Mouse (Mus musculus): Measurements from ENCODE around the gene Gm44579. TPM values are rescaled to one million over a fixed set of nuclear protein-coding genes. Genes with fewer than 3 reads are reported as not detected.

Gm44579 gene
- polyA plus RNA-seq (2015; fragmentation: Nextera tagmentation; extraction: Ambion mirVana): not detected in 2 replicates

DNA sequence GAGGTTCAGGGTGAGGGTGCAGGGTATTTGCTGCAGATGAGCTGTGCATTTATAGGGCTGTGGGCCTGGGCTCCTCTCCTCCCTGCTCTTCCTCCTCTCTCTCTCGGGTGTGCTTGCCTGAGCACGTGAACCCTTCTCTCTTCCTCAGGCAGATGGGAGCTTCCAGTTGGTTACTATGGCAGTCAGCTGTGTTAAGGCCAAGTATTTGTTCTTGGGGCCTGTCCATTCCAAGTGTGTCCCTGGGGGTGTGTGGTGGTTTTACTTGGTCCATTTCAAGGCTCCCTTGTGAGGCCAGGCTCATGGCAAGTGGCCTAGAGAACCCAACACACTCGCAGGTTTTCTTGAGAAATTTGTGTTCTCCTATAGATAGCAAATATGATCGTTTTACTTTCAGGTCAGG is at the start of gene Gm44579, which contains the start of gene Olfr287:
TSS of gene Gm44579 (minus strand) at position 101 of the 400 bp plus-strand sequence.
TSS of gene Olfr287 (minus strand) at position 180 of the 400 bp plus-strand sequence.
- no peak within 1 kb of the TSS for H3K4me3 ChIP-seq (replicated peaks; ENCODE audit: low read length)
- H3K36me3 ChIP-seq (ENCODE audit: control insufficient read depth, insufficient read depth, low read length): no peaks in the 10 kb centered on the region
- no peak for ATAC-seq (ENCODE audit: insufficient read depth, low FRiP score)
- H3K27me3 ChIP-seq (ENCODE audit: control insufficient read depth, insufficient read depth, low read length): no peaks in the 10 kb centered on the region
- H3K4me1 ChIP-seq (ENCODE audit: control insufficient read depth, insufficient read depth, low read length): no peaks in the 10 kb centered on the region
- no peaks in the 10 kb centered on the region for H3K9me3 ChIP-seq (replicated peaks; ENCODE audit: control insufficient read depth, low read length)
- H3K4me2 ChIP-seq (ENCODE audit: low read depth, low read length): no peak within 1 kb of the TSS
- H3K9ac ChIP-seq (ENCODE audit: low read length): no peak within 1 kb of the TSS
- WGBS: 76% methylated on average over 4 of the region's 4 CpGs
- H3K27ac ChIP-seq (ENCODE audit: low read length): no peak within 1 kb of the TSS

GRCm38 (mm10) chr15:98257776-98258175 is 37.0 kb upstream of the Gm44579 start:
- ATAC-seq (ENCODE audit: insufficient read depth, low FRiP score): no peak
- Histone ChIP-seq H3K4me3 (replicated peaks; ENCODE audit: low read length) (no peak overlapping the region), H3K4me2 (ENCODE audit: low read depth, low read length) (no peak overlapping the region), H3K27me3 (ENCODE audit: control insufficient read depth, insufficient read depth, low read length) (no peaks in the 10 kb centered on the region), H3K27ac (ENCODE audit: low read length) (no peak overlapping the region), H3K9me3 (replicated peaks; ENCODE audit: control insufficient read depth, low read length) (no peaks in the 10 kb centered on the region), H3K9ac (ENCODE audit: low read length) (no peak overlapping the region), H3K4me1 (ENCODE audit: control insufficient read depth, insufficient read depth, low read length) (no peaks in the 10 kb centered on the region), H3K36me3 (ENCODE audit: control insufficient read depth, insufficient read depth, low read length) (no peaks in the 10 kb centered on the region)
- WGBS: 80% methylated on average over 7 of the region's 7 CpGs

DNA sequence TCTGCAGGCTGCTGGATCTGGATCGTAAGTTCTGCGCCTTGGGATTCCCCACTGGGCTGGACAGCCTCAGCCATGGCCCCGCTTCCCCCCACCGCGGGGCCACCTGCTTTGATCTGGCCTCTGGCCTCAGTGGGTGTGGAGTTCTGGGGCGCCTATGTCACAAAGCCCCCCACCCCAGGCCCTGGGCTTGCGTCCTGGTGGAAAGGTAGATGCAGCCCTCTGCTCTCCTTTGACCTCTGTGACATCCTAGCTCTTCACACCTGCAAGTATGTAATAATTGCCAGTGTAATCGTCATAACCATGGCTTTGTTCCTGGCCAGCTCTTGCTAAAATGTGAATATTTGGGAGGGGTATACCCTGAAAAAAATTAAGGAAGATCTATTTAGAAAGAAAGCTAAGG is 36.4 kb upstream of the Gm44579 start, which contains the start of gene H1fnt:
TSS of gene H1fnt (minus strand) at position 101 of the 400 bp plus-strand sequence.
- H3K27ac ChIP-seq (ENCODE audit: low read length): no peak within 1 kb of the TSS
- H3K36me3 ChIP-seq (ENCODE audit: control insufficient read depth, insufficient read depth, low read length): no peaks in the 10 kb centered on the region
- H3K9me3 ChIP-seq (replicated peaks; ENCODE audit: control insufficient read depth, low read length): no peaks in the 10 kb centered on the region
- H3K27me3 ChIP-seq (ENCODE audit: control insufficient read depth, insufficient read depth, low read length): no peaks in the 10 kb centered on the region
- WGBS: 84% methylated on average over 8 of the region's 8 CpGs
- H3K4me1 ChIP-seq (ENCODE audit: control insufficient read depth, insufficient read depth, low read length): no peaks in the 10 kb centered on the region
- no peak within 1 kb of the TSS for H3K4me3 ChIP-seq (replicated peaks; ENCODE audit: low read length)
- no peak for ATAC-seq (ENCODE audit: insufficient read depth, low FRiP score)
- H3K4me2 ChIP-seq (ENCODE audit: low read depth, low read length): no peak within 1 kb of the TSS
- no peak within 1 kb of the TSS for H3K9ac ChIP-seq (ENCODE audit: low read length)

GRCm38 (mm10) chr15:98256271-98256670 is 35.5 kb upstream of the Gm44579 start:
- Histone ChIP-seq H3K27ac (ENCODE audit: low read length) (no peak overlapping the region), H3K4me2 (ENCODE audit: low read depth, low read length) (no peak overlapping the region), H3K9ac (ENCODE audit: low read length) (no peak overlapping the region), H3K9me3 (replicated peaks; ENCODE audit: control insufficient read depth, low read length) (no peaks in the 10 kb centered on the region), H3K4me1 (ENCODE audit: control insufficient read depth, insufficient read depth, low read length) (no peaks in the 10 kb centered on the region), H3K4me3 (replicated peaks; ENCODE audit: low read length) (no peak overlapping the region), H3K27me3 (ENCODE audit: control insufficient read depth, insufficient read depth, low read length) (no peaks in the 10 kb centered on the region), H3K36me3 (ENCODE audit: control insufficient read depth, insufficient read depth, low read length) (no peaks in the 10 kb centered on the region)
- 91% methylated on average over 13 of the region's 13 CpGs for WGBS
- ATAC-seq (ENCODE audit: insufficient read depth, low FRiP score): no peak

DNA sequence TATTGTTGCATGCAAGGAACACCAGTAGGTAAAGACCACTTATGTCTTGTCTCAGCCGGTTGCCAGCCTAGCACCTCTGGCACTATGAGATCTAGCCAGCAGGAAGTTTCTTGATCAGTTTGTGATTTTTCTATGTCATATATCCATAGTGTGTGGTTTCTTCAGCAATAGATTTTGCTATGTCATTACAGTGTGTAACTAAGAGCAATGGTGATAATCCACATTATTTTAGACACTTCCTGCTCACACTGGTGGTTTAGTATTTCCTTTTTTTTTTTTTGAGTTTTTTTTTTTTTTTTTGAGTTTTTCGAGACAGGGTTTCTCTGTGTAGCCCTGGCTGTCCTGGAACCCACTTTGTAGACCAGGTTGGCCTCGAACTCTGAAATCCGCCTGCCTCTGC is 14.7 kb upstream of the Gm44579 start:
- H3K9me3 ChIP-seq (replicated peaks; ENCODE audit: control insufficient read depth, low read length): no peaks in the 10 kb centered on the region
- H3K36me3 ChIP-seq (ENCODE audit: control insufficient read depth, insufficient read depth, low read length): no peaks in the 10 kb centered on the region
- WGBS: 84% methylated on average over 4 of the region's 4 CpGs
- no peak overlapping the region for H3K27ac ChIP-seq (ENCODE audit: low read length)
- no peak overlapping the region for H3K4me3 ChIP-seq (replicated peaks; ENCODE audit: low read length)
- ATAC-seq (ENCODE audit: insufficient read depth, low FRiP score): no peak
- H3K4me1 ChIP-seq (ENCODE audit: control insufficient read depth, insufficient read depth, low read length): no peaks in the 10 kb centered on the region
- 0 out of 2 replicates have a peak, but pooled peaks cover 3% of the 10 kb centered on the region for H3K27me3 ChIP-seq (ENCODE audit: control insufficient read depth, insufficient read depth, low read length)
- no peak overlapping the region for H3K4me2 ChIP-seq (ENCODE audit: low read depth, low read length)
- H3K9ac ChIP-seq (ENCODE audit: low read length): no peak overlapping the region

GRCm38 (mm10) chr15:98234350-98234749 is 13.6 kb upstream of the Gm44579 start, which contains the start of gene Olfr286:
TSS of gene Olfr286 (minus strand) at chr15:98234450.
- no peak within 1 kb of the TSS for H3K4me2 ChIP-seq (ENCODE audit: low read depth, low read length)
- H3K4me1 ChIP-seq (ENCODE audit: control insufficient read depth, insufficient read depth, low read length): no peaks in the 10 kb centered on the region
- no peak within 1 kb of the TSS for H3K9ac ChIP-seq (ENCODE audit: low read length)
- H3K36me3 ChIP-seq (ENCODE audit: control insufficient read depth, insufficient read depth, low read length): no peaks in the 10 kb centered on the region
- 85% methylated on average over 4 of the region's 4 CpGs for WGBS
- no peak for ATAC-seq (ENCODE audit: insufficient read depth, low FRiP score)
- 0 out of 2 replicates have a peak, but pooled peaks cover 3% of the 10 kb centered on the region for H3K27me3 ChIP-seq (ENCODE audit: control insufficient read depth, insufficient read depth, low read length)
- no peak within 1 kb of the TSS for H3K4me3 ChIP-seq (replicated peaks; ENCODE audit: low read length)
- H3K9me3 ChIP-seq (replicated peaks; ENCODE audit: control insufficient read depth, low read length): no peaks in the 10 kb centered on the region
- no peak within 1 kb of the TSS for H3K27ac ChIP-seq (ENCODE audit: low read length)

DNA sequence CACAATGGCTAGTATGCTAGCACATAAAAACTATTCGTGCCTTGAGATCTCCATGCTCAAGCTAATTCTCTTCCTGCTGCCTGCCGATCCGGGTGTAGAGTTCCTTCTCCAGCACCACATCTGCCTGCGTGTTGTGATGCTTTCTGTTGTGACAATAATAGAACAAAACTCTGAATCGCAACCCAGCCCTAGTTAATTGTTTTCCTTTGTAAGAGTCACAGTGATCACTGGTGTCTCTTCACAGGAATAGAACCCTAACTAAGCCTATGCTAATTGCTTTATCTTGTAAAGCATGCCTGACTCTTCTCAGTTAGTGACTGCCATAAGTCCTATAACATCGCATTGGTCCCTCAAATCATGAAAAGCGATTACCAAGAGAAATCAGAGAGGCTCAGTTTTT is 5.3 kb upstream of the Gm44579 start:
- no peaks in the 10 kb centered on the region for H3K36me3 ChIP-seq (ENCODE audit: control insufficient read depth, insufficient read depth, low read length)
- H3K4me3 ChIP-seq (replicated peaks; ENCODE audit: low read length): no peak overlapping the region
- no peak overlapping the region for H3K9ac ChIP-seq (ENCODE audit: low read length)
- H3K4me1 ChIP-seq (ENCODE audit: control insufficient read depth, insufficient read depth, low read length): no peaks in the 10 kb centered on the region
- ATAC-seq (ENCODE audit: insufficient read depth, low FRiP score): no peak
- H3K27ac ChIP-seq (ENCODE audit: low read length): no peak overlapping the region
- no peaks in the 10 kb centered on the region for H3K9me3 ChIP-seq (replicated peaks; ENCODE audit: control insufficient read depth, low read length)
- H3K27me3 ChIP-seq (ENCODE audit: control insufficient read depth, insufficient read depth, low read length): 0 out of 2 replicates have a peak, but pooled peaks cover 1% of the 10 kb centered on the region
- WGBS: 74% methylated on average over 7 of the region's 7 CpGs
- no peak overlapping the region for H3K4me2 ChIP-seq (ENCODE audit: low read depth, low read length)

DNA sequence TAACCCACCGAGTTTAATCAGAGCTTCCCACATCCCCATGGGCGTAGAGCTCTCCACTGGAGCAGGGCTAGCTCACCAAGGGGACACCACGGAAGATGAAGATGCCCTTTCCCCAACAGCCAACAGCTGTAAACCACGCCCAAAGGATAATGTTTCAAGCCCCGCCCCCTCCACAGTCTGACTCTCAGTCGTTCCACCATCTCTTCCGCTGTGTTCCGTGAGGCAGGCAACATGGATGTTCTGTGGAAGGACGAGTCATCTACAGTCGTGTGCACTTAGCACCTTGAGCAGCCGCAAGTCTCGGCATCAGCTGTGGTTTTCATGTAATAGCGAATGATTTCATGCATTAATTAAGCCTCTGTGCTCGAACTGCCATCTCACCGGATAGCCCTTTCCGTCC is 4.8 kb upstream of the Gm44579 start:
- no peaks in the 10 kb centered on the region for H3K36me3 ChIP-seq (ENCODE audit: control insufficient read depth, insufficient read depth, low read length)
- no peak for ATAC-seq (ENCODE audit: insufficient read depth, low FRiP score)
- no peak overlapping the region for H3K9ac ChIP-seq (ENCODE audit: low read length)
- no peak overlapping the region for H3K27ac ChIP-seq (ENCODE audit: low read length)
- WGBS: 39% methylated on average over 16 of the region's 16 CpGs
- H3K9me3 ChIP-seq (replicated peaks; ENCODE audit: control insufficient read depth, low read length): no peaks in the 10 kb centered on the region
- no peaks in the 10 kb centered on the region for H3K4me1 ChIP-seq (ENCODE audit: control insufficient read depth, insufficient read depth, low read length)
- H3K4me3 ChIP-seq (replicated peaks; ENCODE audit: low read length): no peak overlapping the region
- no peak overlapping the region for H3K4me2 ChIP-seq (ENCODE audit: low read depth, low read length)
- no peaks in the 10 kb centered on the region for H3K27me3 ChIP-seq (ENCODE audit: control insufficient read depth, insufficient read depth, low read length)

- no peak overlapping the region for H3K27ac ChIP-seq (ENCODE audit: low read length)
- H3K4me2 ChIP-seq (ENCODE audit: low read depth, low read length): no peak overlapping the region
- no peaks in the 10 kb centered on the region for H3K9me3 ChIP-seq (replicated peaks; ENCODE audit: control insufficient read depth, low read length)
- ATAC-seq (ENCODE audit: insufficient read depth, low FRiP score): no peak
- no peaks in the 10 kb centered on the region for H3K4me1 ChIP-seq (ENCODE audit: control insufficient read depth, insufficient read depth, low read length)
- H3K27me3 ChIP-seq (ENCODE audit: control insufficient read depth, insufficient read depth, low read length): no peaks in the 10 kb centered on the region
- H3K9ac ChIP-seq (ENCODE audit: low read length): no peak overlapping the region
- no peaks in the 10 kb centered on the region for H3K36me3 ChIP-seq (ENCODE audit: control insufficient read depth, insufficient read depth, low read length)
- H3K4me3 ChIP-seq (replicated peaks; ENCODE audit: low read length): no peak overlapping the region
Observed at GRCm38 (mm10) chr15:98222377-98222776, 1.6 kb upstream of the Gm44579 start.

Data from stomach, embryonic 16.5 days (tissue).